Mouse (Mus musculus): Measurements from ENCODE around the gene Kctd10. TPM values are rescaled to one million over a fixed set of nuclear protein-coding genes. Genes with fewer than 3 reads are reported as not detected.
A peak's percentile ranks its signal among the peaks of the same experiment; 100 is the strongest.

Gene Kctd10
- polyA plus RNA-seq, 1 experiment, result 40.6 TPM

GRCm38 (mm10) chr5:114383184-114383904, 3.0 kb upstream of the Kctd10 start:
- H3K36me3 ChIP-seq (replicated peaks; ENCODE audit: low read length), result peaks cover 56% of the 10 kb centered on the region
- H3K4me3 ChIP-seq (replicated peaks), result no peak overlapping the region
- peaks cover 51% of the 10 kb centered on the region for H3K4me1 ChIP-seq
- H3K9me3 ChIP-seq, result no peaks in the 10 kb centered on the region
- no peaks in the 10 kb centered on the region for H3K27me3 ChIP-seq (replicated peaks)
- no peak for TF ChIP-seq FLI1 (IDR thresholded peaks at IDR 0.05; ENCODE audit: low read length)
- no peak for TF ChIP-seq GATA1 (IDR thresholded peaks at IDR 0.05; ENCODE audit: borderline replicate concordance, low read length)

DNA sequence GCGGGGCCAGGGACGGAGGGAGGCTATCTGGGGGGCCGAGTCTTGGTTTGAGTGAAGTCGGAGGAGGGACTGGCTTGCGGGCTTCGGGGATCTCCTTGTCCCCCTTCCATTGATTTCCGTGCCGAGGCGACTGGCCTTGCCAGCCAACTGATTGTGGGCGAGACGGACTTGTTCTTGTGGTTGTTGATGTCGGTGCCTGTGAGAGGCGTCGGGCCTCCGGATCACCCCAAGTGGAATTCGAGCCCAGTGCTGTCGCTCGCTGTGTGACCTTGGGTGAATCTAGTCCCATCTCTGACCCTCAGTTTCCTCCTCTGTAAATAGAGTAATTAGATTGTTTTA, 674 bp upstream of the Kctd10 start:
- Histone ChIP-seq H3K27me3 (replicated peaks) (no peaks in the 10 kb centered on the region), H3K9me3 (no peaks in the 10 kb centered on the region), H3K4me1 (peaks cover 74% of the 10 kb centered on the region), H3K36me3 (replicated peaks; ENCODE audit: low read length) (peaks cover 39% of the 10 kb centered on the region), H3K4me3 (replicated peaks) (peak overlapping the region; percentile 98)
- TF ChIP-seq FLI1 (IDR thresholded peaks at IDR 0.05; ENCODE audit: low read length), result no peak

- Histone ChIP-seq H3K4me1 (peaks cover 86% of the 10 kb centered on the region), H3K4me3 (replicated peaks) (peak overlapping the region; percentile 98), H3K9me3 (no peaks in the 10 kb centered on the region), H3K27me3 (replicated peaks) (no peaks in the 10 kb centered on the region), H3K36me3 (replicated peaks; ENCODE audit: low read length) (peaks cover 37% of the 10 kb centered on the region)
- TF ChIP-seq GATA1 (IDR thresholded peaks at IDR 0.05; ENCODE audit: borderline replicate concordance, low read length), result no peak
- TF ChIP-seq FLI1 (IDR thresholded peaks at IDR 0.05; ENCODE audit: low read length), result no peak
These were observed 545 bp downstream of the Kctd10 start for GRCm38 (mm10) chr5:114379763-114380162.

DNA sequence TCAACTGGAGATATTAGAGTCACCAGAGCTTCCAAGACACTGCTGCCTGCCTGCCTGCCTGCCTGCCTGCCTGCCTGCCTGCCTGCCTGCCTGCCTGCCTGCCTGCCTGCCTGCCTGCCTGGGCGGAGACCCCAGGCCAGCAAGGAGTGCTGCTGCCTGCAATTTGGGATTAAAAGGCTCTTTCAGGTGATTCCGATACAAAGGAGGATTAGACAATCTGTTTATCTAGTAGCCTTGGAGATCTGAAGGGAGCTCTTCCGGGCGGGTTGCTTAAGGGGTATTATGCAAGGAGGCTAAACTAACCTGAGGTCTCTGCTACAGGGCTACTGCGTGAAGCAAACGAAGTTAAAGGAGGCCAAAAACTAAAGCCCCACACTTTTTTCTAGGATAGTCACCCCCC, 1.4 kb downstream of the Kctd10 start:
- H3K27me3 ChIP-seq (replicated peaks), result no peaks in the 10 kb centered on the region
- no peak for TF ChIP-seq GATA1 (IDR thresholded peaks at IDR 0.05; ENCODE audit: borderline replicate concordance, low read length)
- TF ChIP-seq FLI1 (IDR thresholded peaks at IDR 0.05; ENCODE audit: low read length), result no peak
- H3K4me1 ChIP-seq, result peaks cover 87% of the 10 kb centered on the region
- no peaks in the 10 kb centered on the region for H3K9me3 ChIP-seq
- H3K36me3 ChIP-seq (replicated peaks; ENCODE audit: low read length), result peaks cover 38% of the 10 kb centered on the region
- H3K4me3 ChIP-seq (replicated peaks), result peak overlapping the region; percentile 98

GRCm38 (mm10) chr5:114378177-114378920, 2.0 kb downstream of the Kctd10 start:
- TF ChIP-seq GATA1 (IDR thresholded peaks at IDR 0.05; ENCODE audit: borderline replicate concordance, low read length), result no peak
- no peak for TF ChIP-seq FLI1 (IDR thresholded peaks at IDR 0.05; ENCODE audit: low read length)
- Histone ChIP-seq H3K9me3 (no peaks in the 10 kb centered on the region), H3K4me1 (peaks cover 87% of the 10 kb centered on the region), H3K36me3 (replicated peaks; ENCODE audit: low read length) (peaks cover 38% of the 10 kb centered on the region), H3K27me3 (replicated peaks) (no peaks in the 10 kb centered on the region), H3K4me3 (replicated peaks) (peak overlapping the region; percentile 98)

DNA sequence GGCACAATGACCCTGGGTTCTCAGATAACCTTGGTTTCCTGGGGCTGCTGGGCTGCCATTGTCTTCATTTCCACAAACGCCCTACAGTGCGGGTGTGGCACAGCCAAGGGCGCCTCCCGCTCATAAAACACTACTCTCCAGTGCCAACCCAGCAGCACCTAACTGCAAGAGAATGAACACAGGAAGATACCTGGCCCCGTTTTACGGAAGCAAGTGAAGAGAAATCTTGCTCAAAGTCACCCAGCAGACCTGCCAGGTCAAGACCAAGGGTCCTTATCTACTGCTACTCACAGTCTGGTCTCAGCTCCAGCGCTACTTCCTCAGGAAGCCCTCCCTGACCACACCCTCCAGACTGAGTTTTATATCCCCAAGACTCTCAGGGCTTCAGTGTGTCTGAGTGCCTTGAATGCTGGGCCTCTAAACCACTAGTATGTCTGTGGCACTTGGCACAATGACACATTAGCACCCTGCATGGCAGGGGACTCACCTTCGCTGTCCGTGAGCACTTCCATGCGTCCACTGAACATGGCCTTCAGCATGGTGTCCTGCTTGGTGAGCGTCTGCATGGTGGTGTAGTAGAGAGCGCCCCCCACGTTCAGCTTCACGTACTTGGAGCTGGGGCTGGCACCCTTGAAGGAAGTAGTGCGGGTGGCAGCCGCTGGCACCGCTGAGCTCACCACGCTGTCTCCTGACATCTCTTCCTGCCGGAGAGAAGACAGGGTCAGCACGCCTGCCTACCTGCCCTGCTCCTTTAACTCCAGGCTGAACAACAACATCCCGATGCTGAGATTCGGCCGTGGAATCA, 5.7 kb downstream of the Kctd10 start:
- peaks cover 99% of the 10 kb centered on the region for H3K4me1 ChIP-seq
- peaks cover 66% of the 10 kb centered on the region for H3K36me3 ChIP-seq (replicated peaks; ENCODE audit: low read length)
- peak overlapping the region; percentile 88 for H3K4me3 ChIP-seq (replicated peaks)
- no peaks in the 10 kb centered on the region for H3K9me3 ChIP-seq
- no peaks in the 10 kb centered on the region for H3K27me3 ChIP-seq (replicated peaks)
- TF ChIP-seq FLI1 (IDR thresholded peaks at IDR 0.05; ENCODE audit: low read length), result no peak
- TF ChIP-seq GATA1 (IDR thresholded peaks at IDR 0.05; ENCODE audit: borderline replicate concordance, low read length), result 0 out of 3 replicates have a peak, but pooled peaks have one; percentile 16

DNA sequence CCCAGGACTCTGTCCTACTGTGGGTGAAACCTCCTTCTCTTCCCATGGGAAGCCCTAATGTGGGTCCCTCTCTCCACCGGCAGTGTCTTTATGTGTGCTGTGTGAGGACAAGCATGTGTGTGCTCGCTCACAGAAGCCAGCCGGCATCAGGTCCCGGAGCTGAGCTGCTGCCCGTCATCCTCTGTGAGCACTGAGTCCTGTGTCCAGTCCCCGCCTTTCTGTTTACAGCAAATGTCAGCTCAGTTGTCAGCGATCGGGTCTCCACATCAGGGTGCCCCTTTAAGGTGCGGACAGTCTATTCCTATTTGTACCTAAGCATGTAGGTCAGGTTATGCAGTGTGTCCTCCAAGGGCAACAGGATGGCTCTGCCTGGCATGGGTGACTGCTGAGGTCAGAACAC, 6.7 kb downstream of the Kctd10 start:
- Histone ChIP-seq H3K4me3 (replicated peaks) (peak overlapping the region; percentile 54), H3K9me3 (no peaks in the 10 kb centered on the region), H3K36me3 (replicated peaks; ENCODE audit: low read length) (peaks cover 76% of the 10 kb centered on the region), H3K4me1 (peaks cover 92% of the 10 kb centered on the region), H3K27me3 (replicated peaks) (no peaks in the 10 kb centered on the region)
- no peak for TF ChIP-seq FLI1 (IDR thresholded peaks at IDR 0.05; ENCODE audit: low read length)
- TF ChIP-seq GATA1 (IDR thresholded peaks at IDR 0.05; ENCODE audit: borderline replicate concordance, low read length), result no peak

DNA sequence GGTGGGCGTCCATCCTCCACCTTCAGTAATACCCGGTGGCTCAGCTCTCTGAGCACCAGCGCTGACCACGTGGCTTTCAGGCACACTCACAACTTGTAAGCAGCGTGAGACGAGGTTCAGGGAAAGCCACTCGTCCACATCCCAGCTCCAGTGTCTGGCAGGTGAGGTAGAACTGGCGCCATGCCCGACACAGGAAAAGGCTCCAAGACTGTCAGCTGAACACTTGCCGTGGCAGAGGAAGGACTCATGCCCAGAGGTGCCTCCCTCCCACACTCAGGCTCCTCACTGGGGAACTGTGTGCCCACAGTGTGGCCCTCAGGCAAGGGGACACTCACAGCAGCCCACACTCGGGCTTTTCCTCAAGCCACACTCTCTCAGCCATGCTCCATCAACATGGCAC, 7.1 kb downstream of the Kctd10 start:
- Histone ChIP-seq H3K9me3 (no peaks in the 10 kb centered on the region), H3K4me3 (replicated peaks) (no peak overlapping the region), H3K27me3 (replicated peaks) (no peaks in the 10 kb centered on the region), H3K36me3 (replicated peaks; ENCODE audit: low read length) (peaks cover 80% of the 10 kb centered on the region), H3K4me1 (peaks cover 89% of the 10 kb centered on the region)
- TF ChIP-seq GATA1 (IDR thresholded peaks at IDR 0.05; ENCODE audit: borderline replicate concordance, low read length), result no peak
- TF ChIP-seq FLI1 (IDR thresholded peaks at IDR 0.05; ENCODE audit: low read length), result no peak

DNA sequence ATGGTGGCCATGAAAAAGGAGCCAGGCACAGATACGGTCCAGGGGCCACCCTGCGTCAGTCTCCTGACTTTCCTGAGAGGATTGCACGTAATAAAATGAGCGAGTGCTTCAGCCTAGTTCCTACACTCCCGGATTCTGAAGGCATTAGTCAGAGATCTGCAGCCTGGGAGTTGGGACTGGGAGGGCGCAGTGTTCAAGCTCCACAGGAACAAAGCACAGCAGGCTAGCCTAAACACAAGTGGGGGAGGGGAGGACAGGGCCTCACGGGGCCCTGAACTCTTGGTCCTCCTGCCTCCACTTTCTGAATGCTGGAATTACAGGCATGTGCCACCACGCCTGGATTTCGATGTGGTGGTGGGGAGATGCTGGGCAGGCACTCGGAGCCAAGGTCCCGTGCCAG, 7.7 kb downstream of the Kctd10 start:
- TF ChIP-seq FLI1 (IDR thresholded peaks at IDR 0.05; ENCODE audit: low read length), result no peak
- no peak for TF ChIP-seq GATA1 (IDR thresholded peaks at IDR 0.05; ENCODE audit: borderline replicate concordance, low read length)
- no peaks in the 10 kb centered on the region for H3K9me3 ChIP-seq
- no peak overlapping the region for H3K4me3 ChIP-seq (replicated peaks)
- H3K27me3 ChIP-seq (replicated peaks), result no peaks in the 10 kb centered on the region
- peaks cover 86% of the 10 kb centered on the region for H3K36me3 ChIP-seq (replicated peaks; ENCODE audit: low read length)
- H3K4me1 ChIP-seq, result peaks cover 82% of the 10 kb centered on the region
